In genomic region chr3:98780921-98781320, GRCm38 (mm10) we compare ENCODE assay signal across 25 mouse cellular contexts. TPM values are rescaled to one million over a fixed set of nuclear protein-coding genes. Genes with fewer than 3 reads are reported as not detected.
"Had no signal": no experiment of that assay in that cellular context is flagged by ENCODE, and none has a peak within 500 bp of the region (broad histone marks: within the 10 kb centered on the region; RNA-seq: fewer than 3 reads in every experiment).

No protein-coding gene starts in this region.

- H3K9ac ChIP-seq: neural tube, embryonic 13.5 days; neural tube, embryonic 15.5 days; stomach, embryonic 15.5 days had no signal

- H3K27me3 ChIP-seq: neural tube, embryonic 13.5 days; neural tube, embryonic 15.5 days; stomach, embryonic 15.5 days had no signal

- DNase-seq: retina, postnatal 1 day; right cerebral cortex, adult 18-20 months; right cerebral cortex, postnatal 14 days; right cerebral cortex, postnatal 25 days; right cerebral cortex, postnatal 4 days; spleen, adult 18-20 months; thymus, adult 18-20 months; thymus, adult 2 months; thymus, postnatal 14 days; thymus, postnatal 25 days; thymus, postnatal 36 days; thymus, postnatal 4 days had no signal

- H3K4me2 ChIP-seq: neural tube, embryonic 13.5 days; neural tube, embryonic 15.5 days; stomach, embryonic 15.5 days had no signal

- H3K4me3 ChIP-seq: neural tube, embryonic 13.5 days; neural tube, embryonic 15.5 days; stomach, embryonic 15.5 days had no signal

- H3K36me3 ChIP-seq: neural tube, embryonic 13.5 days; neural tube, embryonic 15.5 days; stomach, embryonic 15.5 days had no signal

- H3K9me3 ChIP-seq: neural tube, embryonic 13.5 days; neural tube, embryonic 15.5 days; stomach, embryonic 15.5 days had no signal

- H3K4me1 ChIP-seq: neural tube, embryonic 13.5 days; neural tube, embryonic 15.5 days; stomach, embryonic 15.5 days had no signal

- H3K27ac ChIP-seq: neural tube, embryonic 13.5 days; neural tube, embryonic 15.5 days; stomach, embryonic 15.5 days; stomach, postnatal 0 days had no signal

RNA-seq across cellular contexts. Expression of gene Hsd3b3, which starts 18.0 kb away (rescaled TPM):
- total RNA-seq: neutrophil, adult 5-6 weeks had no signal
- polyA plus RNA-seq: spleen, adult 2 months; stomach, embryonic 14.5 days; testis, adult 2 months; thymus, adult 2 months; thymus, postnatal 0 days; urinary bladder, adult 2 months had no signal

RNA-seq across cellular contexts. Expression of gene Hsd3b6, which starts 33.3 kb away (rescaled TPM):
- total RNA-seq: neutrophil, adult 5-6 weeks had no signal
- polyA plus RNA-seq: small intestine, adult 2 months; spleen, adult 2 months; stomach, postnatal 0 days; urinary bladder, adult 2 months had no signal

RNA-seq across cellular contexts. Expression of gene Hsd3b2, which starts 56.6 kb away (rescaled TPM):
- polyA plus RNA-seq: neural tube, embryonic 13.5 days; neural tube, embryonic 14.5 days; stomach, embryonic 14.5 days; stomach, embryonic 16.5 days; stomach, postnatal 0 days; testis, adult 2 months; thymus, adult 2 months; thymus, postnatal 0 days; urinary bladder, adult 2 months had no signal
